Mouse (Mus musculus) liver, embryonic 14.5 days (tissue): ENCODE results near the gene Fam205a1. TPM values are rescaled to one million over a fixed set of nuclear protein-coding genes. Genes with fewer than 3 reads are reported as not detected.

Experiments
- ATAC-seq: fragments of 200-750 bp; cut with Nextera tagmentation; 2 replicates; pipeline ENCODE4 v1.8.0; 2017; ENCODE audit warnings: moderate number of reproducible peaks, mild to moderate bottlenecking, moderate library complexity; ENCODE audit not compliant: insufficient read depth
- DNase-seq, 3 experiments: peaks; one replicate each; pipeline ENCODE4 v3.0.0-alpha.2; 2012 to 2013; ENCODE audit warnings: low read depth in 3 of 3, low spot score in 3 of 3
- H3K27ac ChIP-seq: fragments of 300-500 bp; sonication (generic); 2 replicates; pipeline ENCODE4 v1.5.1; 2014; ENCODE audit warnings: moderate library complexity, mild to moderate bottlenecking, control low read depth, inconsistent platforms
- H3K27me3 ChIP-seq: fragments of 300-500 bp; sonication (generic); 2 replicates; pipeline ENCODE4 v1.6.1; 2014; ENCODE audit warnings: mild to moderate bottlenecking, low read length, moderate library complexity; ENCODE audit not compliant: control insufficient read depth, insufficient read depth
- H3K36me3 ChIP-seq: fragments of 300-500 bp; sonication (generic); replicated peaks from 2 replicates; pipeline ENCODE4 v1.6.1; 2014; ENCODE audit warnings: low read depth; ENCODE audit not compliant: control insufficient read depth, insufficient read depth
- H3K4me1 ChIP-seq, 2 experiments: fragments of 200-500 bp in 1 of 2; fragments of 300-500 bp in 1 of 2; sonication (generic) in 1 of 2; replicated peaks; 2 replicates each; pipeline ENCODE4 v1.6.1; 2012 to 2014; ENCODE audit warnings: antibody characterized with exemption in 1 of 2, inconsistent platforms in 1 of 2, low read length in 1 of 2; ENCODE audit not compliant: control insufficient read depth in 2 of 2, insufficient read depth in 2 of 2
- H3K4me2 ChIP-seq: fragments of 300-500 bp; sonication (generic); 2 replicates; pipeline ENCODE4 v1.6.1; 2014; ENCODE audit warnings: low read depth, mild to moderate bottlenecking, control low read depth, moderate library complexity
- H3K4me3 ChIP-seq, 2 experiments: fragments of 200-500 bp in 1 of 2; fragments of 300-500 bp in 1 of 2; sonication (generic) in 1 of 2; 2 replicates each; pipeline ENCODE4 v1.5.1; 2012 to 2014; ENCODE audit warnings: low read depth in 2 of 2, low read length in 2 of 2, mild to moderate bottlenecking in 2 of 2, control low read depth in 1 of 2, inconsistent platforms in 1 of 2, moderate library complexity in 1 of 2; ENCODE audit not compliant: insufficient read depth in 1 of 2
- H3K9ac ChIP-seq: fragments of 300-500 bp; sonication (generic); replicated peaks from 2 replicates; pipeline ENCODE4 v1.6.1; 2014; ENCODE audit warnings: mild to moderate bottlenecking, control low read depth, moderate library complexity
- H3K9me3 ChIP-seq: fragments of 300-500 bp; sonication (generic); 2 replicates; pipeline ENCODE4 v1.6.1; 2016; ENCODE audit warnings: low read length, mixed read lengths; ENCODE audit not compliant: control insufficient read depth
- CTCF ChIP-seq: IDR thresholded peaks from 2 replicates; pipeline ENCODE4 v1.5.1; 2016; ENCODE audit warnings: antibody characterized with exemption, low read depth, control low read depth
- EP300 ChIP-seq: IDR thresholded peaks from 2 replicates; pipeline ENCODE4 v1.6.1; 2016; ENCODE audit warnings: antibody characterized with exemption, low read depth
- WGBS: fragments of 180-500 bp; shearing (Covaris S2); extraction: QIAGEN DNeasy Blood & Tissue Kit; methylation state at CpG from one replicate; pipeline ENCODE4 v1.1.7; 2014; ENCODE audit not compliant: insufficient replicate concordance; 5-methylcytosine and 5-hydroxymethylcytosine counted together
- polyA plus RNA-seq, 2 experiments: library from polyadenylated mRNA; depleted of rRNA in 1 of 2; stranded (reverse) in 1 of 2; unstranded in 1 of 2; fragments of >200 nt; fragmentation: Nextera tagmentation in 1 of 2; extraction: Ambion mirVana in 1 of 2; gene quantifications; 2 replicates each; pipeline versions ENCODE4 v1.2.1 to v1.2.3; 2012 to 2014

Fam205a1 gene
- polyA plus RNA-seq, 2 experiments = 0.04 to 0.21 TPM

GRCm38 (mm10) chr4:42872746-42873435 is 19.2 kb upstream of the Fam205a1 start:
- TF ChIP-seq CTCF (no peak), EP300 (no peak)
- H3K27me3 ChIP-seq = no peaks in the 10 kb centered on the region
- H3K4me2 ChIP-seq = no peak overlapping the region
- H3K36me3 ChIP-seq = no peaks in the 10 kb centered on the region
- H3K27ac ChIP-seq = no peak overlapping the region
- no peak overlapping the region for H3K4me3 ChIP-seq
- no peak overlapping the region for H3K9ac ChIP-seq
- no peak for ATAC-seq
- WGBS = 71% methylated on average over 16 of the region's 16 CpGs
- DNase-seq = no peak
- H3K9me3 ChIP-seq = no peaks in the 10 kb centered on the region
- H3K4me1 ChIP-seq = peaks cover 29 to 43% of the 10 kb centered on the region in 2 experiments

GRCm38 (mm10) chr4:42872151-42872550 is 18.5 kb upstream of the Fam205a1 start:
- 87% methylated on average over 7 of the region's 7 CpGs for WGBS
- Histone ChIP-seq H3K4me2 (no peak overlapping the region), H3K36me3 (no peaks in the 10 kb centered on the region), H3K9ac (no peak overlapping the region), H3K9me3 (no peaks in the 10 kb centered on the region), H3K27ac (no peak overlapping the region), H3K4me1 (peaks cover 31 to 43% of the 10 kb centered on the region in 2 experiments), H3K4me3 (no peak overlapping the region), H3K27me3 (no peaks in the 10 kb centered on the region)
- TF ChIP-seq EP300 (no peak), CTCF (no peak)
- DNase-seq = no peak
- no peak for ATAC-seq

- WGBS = 60% methylated on average over 5 of the region's 5 CpGs
- H3K27ac ChIP-seq = no peak overlapping the region
- H3K27me3 ChIP-seq = no peaks in the 10 kb centered on the region
Measured at GRCm38 (mm10) chr4:42870748-42871147, 17.1 kb upstream of the Fam205a1 start.

GRCm38 (mm10) chr4:42868193-42868592 is 14.5 kb upstream of the Fam205a1 start:
- TF ChIP-seq CTCF (no peak), EP300 (no peak)
- Histone ChIP-seq H3K36me3 (no peaks in the 10 kb centered on the region), H3K9ac (peak overlapping the region; percentile 48), H3K4me3 (no peak overlapping the region), H3K27ac (peak overlapping the region; percentile 92), H3K9me3 (no peaks in the 10 kb centered on the region), H3K4me1 (peaks cover 49 to 63% of the 10 kb centered on the region in 2 experiments), H3K4me2 (peak overlapping the region; percentile 45), H3K27me3 (no peaks in the 10 kb centered on the region)
- ATAC-seq (no peak), DNase-seq (no peak)
- WGBS = 71% methylated on average over 5 of the region's 5 CpGs

More at GRCm38 (mm10) chr4:42870748-42871147, 17.1 kb upstream of the Fam205a1 start:
- TF ChIP-seq CTCF = peak; percentile 46; the same call in 1 of the 2 replicates
- no peak for TF ChIP-seq EP300
- no peak overlapping the region for H3K4me3 ChIP-seq
- peaks cover 42 to 54% of the 10 kb centered on the region in 2 experiments for H3K4me1 ChIP-seq
- no peak overlapping the region for H3K9ac ChIP-seq
- H3K36me3 ChIP-seq = no peaks in the 10 kb centered on the region
- no peak overlapping the region for H3K4me2 ChIP-seq
- no peaks in the 10 kb centered on the region for H3K9me3 ChIP-seq
- ATAC-seq (no peak), DNase-seq (no peak)

GRCm38 (mm10) chr4:42867390-42867789 is 13.7 kb upstream of the Fam205a1 start:
- Histone ChIP-seq H3K27ac (peak overlapping the region; percentile 92), H3K9ac (peak overlapping the region; percentile 48), H3K4me2 (peak overlapping the region; percentile 45), H3K36me3 (no peaks in the 10 kb centered on the region), H3K4me3 (no peak overlapping the region), H3K9me3 (no peaks in the 10 kb centered on the region), H3K4me1 (peaks cover 51 to 68% of the 10 kb centered on the region in 2 experiments), H3K27me3 (no peaks in the 10 kb centered on the region)
- 15% methylated on average over 3 of the region's 3 CpGs for WGBS
- peak; percentile 90 for ATAC-seq
- TF ChIP-seq CTCF (no peak), EP300 (peak; percentile 100)
- peak; percentile 82 to 85 (median 82) for DNase-seq
